9 mouse cellular contexts compared by ENCODE assay signal in the genomic region with DNA sequence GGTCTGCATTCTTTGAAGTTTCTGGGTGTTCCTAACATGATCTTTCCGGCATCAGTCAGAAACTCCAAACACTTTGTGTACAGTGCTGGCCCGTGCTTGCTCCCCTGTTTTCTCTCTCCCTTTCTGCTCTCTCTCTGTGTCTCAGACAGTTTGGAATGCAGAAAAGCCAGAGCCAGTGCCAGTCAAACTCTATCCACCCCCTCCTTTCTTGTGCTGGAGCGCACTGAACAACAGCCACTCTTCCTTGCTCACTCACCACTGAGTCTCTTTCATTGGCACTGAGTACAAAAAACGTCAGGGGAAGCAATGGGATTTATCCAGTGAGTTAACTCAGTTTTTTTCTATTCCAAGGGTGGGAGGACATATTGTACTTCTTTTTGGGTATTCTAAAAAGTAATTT.
DNase-seq lines count a peak whose midpoint lies in the region; ATAC-seq lines count a peak whose summit lies in the region.
"Had no signal": no experiment of that assay in that cellular context is flagged by ENCODE, and none has a peak within 500 bp of the region (broad histone marks: within the 10 kb centered on the region; RNA-seq: fewer than 3 reads in every experiment).

No protein-coding gene starts in this region.

- H3K4me1 ChIP-seq in forebrain, embryonic 11.5 days (replicated peaks; ENCODE audit: control insufficient read depth, insufficient read depth, low read length): peaks cover 3% of the 10 kb centered on the region; the same call in 1 of the 2 replicates
- H3K4me1 ChIP-seq: liver, embryonic 15.5 days had no signal

- DNase-seq in cerebellum, postnatal 14 days: peak; percentile 6 to 16
- no peak for DNase-seq in cerebellum, adult 8-10 months
- DNase-seq in 3T3-L1 (ENCODE audit: low read depth, low spot score): peak; percentile 96
- peak; percentile 53 for DNase-seq in forebrain, embryonic 11.5 days (ENCODE audit: low spot score)
- DNase-seq in heart, postnatal 4 days: peak; percentile 54
- DNase-seq in lung, postnatal 14 days: peak; percentile 25
- peak; percentile 26 for DNase-seq in urinary bladder, postnatal 25 days (ENCODE audit: low spot score)
- no peak for DNase-seq in frontal cortex, postnatal 25 days (ENCODE audit: low spot score in 2 of 2)

- 13% methylated on average over 4 of the region's 4 CpGs for WGBS in forebrain, embryonic 11.5 days

- no peaks in the 10 kb centered on the region for H3K27me3 ChIP-seq in forebrain, embryonic 11.5 days (ENCODE audit: control insufficient read depth, insufficient read depth, low read length)
- H3K27me3 ChIP-seq: liver, embryonic 15.5 days had no signal

- peak; percentile 93 for ATAC-seq in forebrain, embryonic 11.5 days (replicated peaks; ENCODE audit: low FRiP score)

- H3K4me3 ChIP-seq in forebrain, embryonic 11.5 days (ENCODE audit: low read depth, low read length): no peak overlapping the region
- H3K4me3 ChIP-seq: liver, embryonic 15.5 days had no signal

- H3K4me2 ChIP-seq in forebrain, embryonic 11.5 days (ENCODE audit: low read depth, low read length, severe bottlenecking): no peak overlapping the region
- H3K4me2 ChIP-seq: liver, embryonic 15.5 days had no signal

- H3K36me3 ChIP-seq in forebrain, embryonic 11.5 days (ENCODE audit: control insufficient read depth, insufficient read depth, low read length): no peaks in the 10 kb centered on the region
- H3K36me3 ChIP-seq: liver, embryonic 15.5 days had no signal

- 0 out of 2 replicates have a peak overlapping the region, but pooled peaks have one; percentile 41 for H3K27ac ChIP-seq in forebrain, embryonic 11.5 days (ENCODE audit: low read depth, low read length)
- H3K27ac ChIP-seq: liver, embryonic 15.5 days had no signal

- no peaks in the 10 kb centered on the region for H3K9me3 ChIP-seq in forebrain, embryonic 11.5 days (ENCODE audit: control insufficient read depth, low read length)
- H3K9me3 ChIP-seq: liver, embryonic 15.5 days had no signal

- no peak overlapping the region for H3K9ac ChIP-seq in forebrain, embryonic 11.5 days (ENCODE audit: low read length)
- H3K9ac ChIP-seq: liver, embryonic 15.5 days had no signal

Comparison
In these comparisons a context has a peak if more than half of its experiments do, and no peak if none do; other contexts are left out.
1. DNase-seq: peak in cerebellum, postnatal 14 days (2 of 2), 3T3-L1 (single experiment), forebrain, embryonic 11.5 days (single experiment), heart, postnatal 4 days (single experiment), lung, postnatal 14 days (single experiment) and urinary bladder, postnatal 25 days (single experiment); none in cerebellum, adult 8-10 months (single experiment) and frontal cortex, postnatal 25 days (0 of 2).